Mouse (Mus musculus) stomach, postnatal 0 days (tissue): Measurements from ENCODE around the gene Scamp2. TPM values are rescaled to one million over a fixed set of nuclear protein-coding genes. Genes with fewer than 3 reads are reported as not detected.

Source experiments
- ATAC-seq: fragments of 200-750 bp; cut with Nextera tagmentation; 2 replicates; pipeline ENCODE4 v1.8.0; 2017; ENCODE audit not compliant: low FRiP score, low TSS enrichment
- DNase-seq: peaks from one replicate; pipeline ENCODE4 v3.0.0-alpha.2; 2016; ENCODE audit warnings: low spot score
- H3K27ac ChIP-seq: fragments of 300-500 bp; sonication (generic); replicated peaks from 2 replicates; pipeline ENCODE4 v1.5.1; 2014; ENCODE audit warnings: mild to moderate bottlenecking, control low read depth
- H3K27me3 ChIP-seq: fragments of 300-500 bp; sonication (generic); 2 replicates; pipeline ENCODE4 v1.6.1; 2014; ENCODE audit warnings: low read length; ENCODE audit not compliant: control insufficient read depth, insufficient read depth
- H3K36me3 ChIP-seq: fragments of 300-500 bp; sonication (generic); 2 replicates; pipeline ENCODE4 v1.6.1; 2014; ENCODE audit warnings: low read length, mixed read lengths; ENCODE audit not compliant: control insufficient read depth, insufficient read depth
- H3K4me1 ChIP-seq: fragments of 300-500 bp; sonication (generic); replicated peaks from 2 replicates; pipeline ENCODE4 v1.6.1; 2014; ENCODE audit warnings: antibody characterized with exemption; ENCODE audit not compliant: control insufficient read depth, insufficient read depth
- H3K4me2 ChIP-seq: fragments of 300-500 bp; sonication (generic); replicated peaks from 2 replicates; pipeline ENCODE4 v1.6.1; 2014; ENCODE audit warnings: low read depth, mild to moderate bottlenecking, control low read depth, moderate library complexity
- H3K4me3 ChIP-seq: fragments of 300-500 bp; sonication (generic); 2 replicates; pipeline ENCODE4 v1.5.1; 2014; ENCODE audit warnings: low read depth, low read length, control low read depth
- H3K9ac ChIP-seq: fragments of 300-500 bp; sonication (generic); 2 replicates; pipeline ENCODE4 v1.6.1; 2014; ENCODE audit warnings: mild to moderate bottlenecking, low read length, control low read depth, mixed read lengths
- H3K9me3 ChIP-seq: fragments of 300-500 bp; sonication (generic); 2 replicates; pipeline ENCODE4 v1.6.1; 2016; ENCODE audit warnings: low read length; ENCODE audit not compliant: control insufficient read depth
- CTCF ChIP-seq: IDR thresholded peaks from 2 replicates; pipeline ENCODE4 v1.5.1; 2016; ENCODE audit warnings: antibody characterized with exemption, low read depth, mild to moderate bottlenecking, moderate library complexity
- EP300 ChIP-seq: optimal IDR thresholded peaks from 2 replicates; pipeline ENCODE3; 2016; ENCODE audit warnings: antibody characterized with exemption
- WGBS: fragments of 180-500 bp; shearing (Covaris S2); extraction: QIAGEN DNeasy Blood & Tissue Kit; methylation state at CpG from one replicate; pipeline ENCODE4 v1.1.7; 2014; 5-methylcytosine and 5-hydroxymethylcytosine counted together
- polyA plus RNA-seq: library from polyadenylated mRNA; unstranded; fragments of >200 nt; fragmentation: Nextera tagmentation; extraction: Ambion mirVana; gene quantifications from 2 replicates; pipeline ENCODE4 v1.2.1, GENCODE M21; 2015

Scamp2 gene
- polyA plus RNA-seq = 102 and 104 TPM in 2 replicates

DNA sequence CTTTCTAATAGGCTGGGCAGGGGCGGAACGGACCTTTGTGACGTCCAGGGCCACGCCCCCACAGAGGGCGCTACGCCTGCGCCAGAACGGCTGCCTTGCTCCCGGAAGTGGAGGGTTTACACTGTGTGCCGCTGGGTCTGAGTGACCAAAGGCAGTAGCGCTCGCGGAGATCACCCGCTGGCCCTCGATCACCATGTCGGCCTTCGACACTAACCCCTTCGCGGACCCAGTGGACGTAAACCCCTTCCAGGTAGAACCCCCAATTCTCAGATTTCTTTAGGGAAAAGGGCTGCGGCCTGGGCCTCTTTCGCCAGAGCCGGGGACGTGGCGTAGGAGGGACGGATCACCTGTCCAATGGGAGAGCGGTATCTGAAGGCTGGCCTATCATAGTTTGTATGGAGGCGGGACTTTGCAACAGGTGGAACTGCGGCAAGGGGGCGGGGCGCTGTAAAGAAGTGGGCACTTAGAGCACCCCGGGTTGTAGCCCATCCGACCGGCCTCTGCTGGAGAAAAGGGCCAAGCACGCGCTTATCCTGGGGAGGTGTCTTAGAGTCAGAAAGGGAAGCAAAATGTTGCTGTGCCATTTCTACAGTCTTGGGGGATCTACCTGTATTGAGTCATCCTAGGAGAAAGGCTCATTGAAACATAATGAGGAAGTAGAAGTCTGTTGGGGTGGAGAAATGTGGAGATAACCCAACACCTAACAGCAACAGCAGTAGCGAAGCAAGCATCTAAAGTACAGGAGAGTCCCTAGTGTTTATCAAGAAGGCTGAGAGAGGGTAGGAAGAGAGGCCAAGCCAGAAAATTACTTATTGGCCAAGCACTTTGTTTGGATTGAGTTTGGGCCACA, at the start of gene Scamp2:
Gene Scamp2 (plus strand): TSS at position 83 of the 850 bp plus-strand sequence.
- H3K9me3 ChIP-seq = no peaks in the 10 kb centered on the region
- TF ChIP-seq CTCF = peak; percentile 53
- peak; percentile 43 for TF ChIP-seq EP300
- H3K4me1 ChIP-seq = peaks cover 17% of the 10 kb centered on the region
- no peaks in the 10 kb centered on the region for H3K27me3 ChIP-seq
- peak; percentile 95 for DNase-seq
- H3K4me3 ChIP-seq = peak within 1 kb of the TSS; percentile 63
- H3K27ac ChIP-seq = peak within 1 kb of the TSS; percentile 91
- ATAC-seq = peak; percentile 96
- no peaks in the 10 kb centered on the region for H3K36me3 ChIP-seq
- H3K4me2 ChIP-seq = peak within 1 kb of the TSS; percentile 69
- under 1% methylated on average over 37 of the region's 37 CpGs for WGBS
- H3K9ac ChIP-seq = peak within 1 kb of the TSS; percentile 77

DNA sequence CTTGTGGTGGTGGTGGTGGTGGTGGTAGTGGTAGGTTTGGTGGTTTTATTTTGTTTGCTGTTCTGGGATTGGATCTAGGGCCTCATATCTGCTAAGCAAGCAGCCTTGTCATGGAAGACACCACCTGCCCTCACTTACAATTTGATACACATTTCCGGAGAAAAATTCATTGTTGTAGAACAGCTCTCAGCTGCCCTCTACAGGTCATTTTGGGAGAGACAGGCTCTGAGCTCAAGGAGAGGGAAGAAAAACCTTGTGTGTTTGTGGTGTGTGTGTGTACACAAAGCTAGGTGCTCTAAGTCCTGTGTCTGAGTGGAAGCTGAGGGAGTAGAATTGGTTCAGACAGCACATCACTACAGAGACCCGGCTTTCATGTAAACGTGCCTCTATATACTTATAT, 43.6 kb upstream of the Scamp2 start:
- H3K4me2 ChIP-seq = no peak overlapping the region
- H3K27ac ChIP-seq = no peak overlapping the region
- WGBS = 8% methylated on average over 3 of the region's 3 CpGs
- no peak overlapping the region for H3K9ac ChIP-seq
- DNase-seq = peak; percentile 80
- H3K9me3 ChIP-seq = no peaks in the 10 kb centered on the region
- H3K4me1 ChIP-seq = 0 out of 2 replicates have a peak, but pooled peaks cover under 1% of the 10 kb centered on the region
- no peaks in the 10 kb centered on the region for H3K27me3 ChIP-seq
- H3K36me3 ChIP-seq = no peaks in the 10 kb centered on the region
- no peak for ATAC-seq
- TF ChIP-seq EP300 (no peak), CTCF (peak; percentile 91)
- H3K4me3 ChIP-seq = no peak overlapping the region

DNA sequence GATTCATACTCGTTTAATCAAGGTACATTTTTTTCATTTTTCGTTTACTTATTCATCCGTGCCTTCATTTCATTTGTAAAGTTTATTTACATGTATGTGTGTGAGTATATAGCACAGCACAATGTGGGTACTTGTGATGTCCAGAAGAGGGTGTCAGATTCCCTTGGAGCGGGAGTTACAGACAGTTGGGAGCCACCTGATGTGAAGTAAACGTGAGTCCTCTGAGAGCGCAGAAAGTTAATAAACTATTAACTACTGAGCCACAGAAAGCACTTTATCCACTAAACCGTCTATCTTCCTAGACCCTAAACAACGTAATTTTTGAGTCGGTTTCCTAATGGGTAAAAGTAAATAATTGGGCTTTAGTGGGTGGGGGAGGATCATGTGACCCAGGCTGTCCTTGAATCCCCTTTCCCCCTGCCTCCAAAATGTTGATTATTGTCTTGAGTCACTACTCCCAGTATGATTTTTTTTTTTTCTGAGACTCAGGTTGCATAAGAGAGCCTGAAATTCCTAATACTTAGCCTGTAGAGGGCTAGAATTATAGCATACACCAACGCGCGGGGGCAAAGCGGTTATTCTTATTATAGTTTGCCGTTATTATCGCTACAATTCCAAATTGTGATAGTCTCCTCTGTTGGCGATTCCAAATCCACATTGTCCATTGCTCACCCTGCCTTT, 40.2 kb upstream of the Scamp2 start:
- no peaks in the 10 kb centered on the region for H3K27me3 ChIP-seq
- whole genome bisulfite sequencing = 20% methylated on average over 16 of the region's 16 CpGs
- H3K4me2 ChIP-seq = peak overlapping the region; percentile 53
- TF ChIP-seq EP300 (no peak), CTCF (peak; percentile 2; the same call in 1 of the 2 replicates)
- no peaks in the 10 kb centered on the region for H3K36me3 ChIP-seq
- no peaks in the 10 kb centered on the region for H3K9me3 ChIP-seq
- 0 out of 2 replicates have a peak overlapping the region, but pooled peaks have one; percentile 97 for H3K27ac ChIP-seq
- ATAC-seq (peak; percentile 47; the same call in 1 of the 2 replicates), DNase-seq (no peak)
- peak overlapping the region; percentile 93 for H3K4me3 ChIP-seq
- H3K9ac ChIP-seq = peak overlapping the region; percentile 48; the same call in 1 of the 2 replicates
- 0 out of 2 replicates have a peak, but pooled peaks cover 2% of the 10 kb centered on the region for H3K4me1 ChIP-seq

DNA sequence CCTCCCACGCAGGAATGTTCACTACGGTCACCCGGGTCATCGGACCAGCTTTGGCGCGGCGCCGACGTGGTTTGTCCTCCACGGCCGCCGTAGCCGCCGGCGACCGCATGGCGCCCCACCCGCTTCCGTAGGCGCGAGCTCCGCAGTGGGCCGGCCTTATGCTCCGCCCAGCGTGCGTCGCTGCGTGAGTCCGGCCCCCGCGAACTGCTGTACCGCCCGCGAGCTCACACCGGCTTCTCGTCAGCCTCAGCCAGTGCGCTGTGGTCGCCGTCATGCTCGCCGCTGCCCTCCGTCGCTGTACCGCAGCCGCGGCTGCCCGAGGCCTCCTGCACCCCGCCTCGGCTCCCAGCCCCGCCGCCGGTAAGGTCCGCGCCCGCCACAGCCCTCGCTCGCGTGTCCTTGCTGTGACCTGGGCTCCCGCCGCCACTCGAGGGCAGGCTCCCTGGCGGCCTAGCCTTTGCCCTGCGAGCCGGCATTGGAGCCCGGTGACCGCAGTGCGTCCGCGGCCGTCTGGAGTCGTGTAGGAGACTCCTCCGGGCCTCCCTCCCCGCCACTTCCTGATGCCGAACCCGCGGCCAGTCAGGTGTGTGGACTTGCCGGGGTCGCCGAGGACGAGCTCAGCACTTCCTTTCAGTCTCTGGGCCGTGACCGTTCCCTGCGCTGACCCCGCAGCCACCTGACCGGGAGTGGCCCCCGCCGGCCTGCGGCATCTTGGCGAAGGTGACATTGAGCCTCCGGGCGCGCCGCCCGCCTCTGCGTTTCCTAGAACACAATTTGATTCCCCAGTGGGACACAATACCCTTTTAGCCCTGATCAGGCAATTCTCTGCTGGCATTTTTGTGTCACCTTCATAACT, 39.5 kb upstream of the Scamp2 start, which contains the start of gene Cox5a:
Gene Cox5a (plus strand): TSS at position 219 of the 856 bp plus-strand sequence.
- whole genome bisulfite sequencing = under 1% methylated on average over 89 of the region's 95 CpGs
- TF ChIP-seq EP300 = peak; percentile 70
- no peak; the same call in 1 of the 2 replicates for TF ChIP-seq CTCF
- H3K4me2 ChIP-seq = peak within 1 kb of the TSS; percentile 87
- H3K9me3 ChIP-seq = no peaks in the 10 kb centered on the region
- DNase-seq (peak; percentile 94), ATAC-seq (peak; percentile 97)
- H3K4me3 ChIP-seq = peak within 1 kb of the TSS; percentile 93
- H3K36me3 ChIP-seq = no peaks in the 10 kb centered on the region
- H3K27me3 ChIP-seq = no peaks in the 10 kb centered on the region
- peak within 1 kb of the TSS; percentile 96 for H3K9ac ChIP-seq
- H3K27ac ChIP-seq = peak within 1 kb of the TSS; percentile 97
- 0 out of 2 replicates have a peak, but pooled peaks cover 2% of the 10 kb centered on the region for H3K4me1 ChIP-seq

DNA sequence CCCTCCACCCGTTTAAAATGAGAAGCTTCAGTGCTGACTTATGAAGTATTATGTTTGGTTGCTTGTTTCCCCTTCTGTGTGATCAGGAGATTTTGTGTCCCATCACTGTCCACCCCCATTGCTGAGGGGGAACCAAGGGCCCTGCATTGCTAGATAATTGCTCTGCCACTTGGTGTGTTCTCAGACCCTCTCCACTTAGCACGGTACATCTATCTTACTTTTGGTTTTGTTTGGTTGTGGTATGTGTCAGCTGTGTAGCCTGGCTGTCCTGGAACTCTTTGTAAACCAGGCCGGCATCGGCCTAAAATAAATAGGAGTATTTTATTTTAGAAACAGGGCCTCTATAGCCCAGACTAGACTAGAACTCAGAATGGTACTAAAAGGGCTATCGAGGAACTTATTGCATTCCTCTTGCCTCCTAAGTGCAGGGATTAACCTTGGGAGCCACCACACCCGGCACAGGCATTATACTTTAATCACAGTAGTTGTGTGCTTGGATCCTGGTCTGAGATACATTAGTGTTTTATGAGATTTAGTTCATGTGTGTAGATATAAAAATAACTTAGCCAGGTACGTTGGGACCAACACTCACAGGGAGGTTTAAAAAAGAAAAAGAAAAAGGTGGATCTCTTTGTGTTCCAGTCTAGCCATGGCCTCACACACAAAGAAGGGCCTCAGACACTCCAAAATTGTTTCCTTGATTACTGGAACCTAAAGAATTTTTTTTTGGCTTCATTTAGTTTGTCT, 38.5 kb upstream of the Scamp2 start:
- Histone ChIP-seq H3K36me3 (no peaks in the 10 kb centered on the region), H3K9ac (peak overlapping the region; percentile 96), H3K27ac (peak overlapping the region; percentile 97), H3K27me3 (no peaks in the 10 kb centered on the region), H3K9me3 (no peaks in the 10 kb centered on the region), H3K4me1 (0 out of 2 replicates have a peak, but pooled peaks cover 2% of the 10 kb centered on the region), H3K4me2 (peak overlapping the region; percentile 87), H3K4me3 (peak overlapping the region; percentile 93)
- no peak for ATAC-seq
- TF ChIP-seq CTCF (no peak), EP300 (no peak)
- DNase-seq = no peak
- 11% methylated on average over 7 of the region's 7 CpGs for WGBS
